ENCODE assay signal across 14 mouse cellular contexts in genomic region chr1:52021936-52022725, GRCm38 (mm10). TPM values are rescaled to one million over a fixed set of nuclear protein-coding genes. Genes with fewer than 3 reads are reported as not detected.
DNase-seq lines count a peak whose midpoint lies in the region; ATAC-seq and TF ChIP-seq lines count a peak whose summit lies in the region.
"Had no signal": no experiment of that assay in that cellular context is flagged by ENCODE, and none has a peak within 500 bp of the region (broad histone marks: within the 10 kb centered on the region; RNA-seq: fewer than 3 reads in every experiment).

No protein-coding gene starts in this region.

- H3K4me1 ChIP-seq in liver, adult 2 months (ENCODE audit: control insufficient read depth, insufficient read depth, low read length) = peaks cover 3% of the 10 kb centered on the region; the same call in 1 of the 2 replicates
- H3K4me1 ChIP-seq in liver, embryonic 11.5 days (replicated peaks; ENCODE audit: control insufficient read depth, insufficient read depth, low read length) = no peaks in the 10 kb centered on the region
- H3K4me1 ChIP-seq: hindbrain, embryonic 15.5 days had no signal

- H3K9me3 ChIP-seq in liver, embryonic 11.5 days (ENCODE audit: control insufficient read depth, low read length) = no peaks in the 10 kb centered on the region
- H3K9me3 ChIP-seq: hindbrain, embryonic 15.5 days had no signal

- H3K4me2 ChIP-seq in liver, embryonic 11.5 days = no peak overlapping the region
- H3K4me2 ChIP-seq: hindbrain, embryonic 15.5 days had no signal

- DNase-seq in liver, adult 2 months (ENCODE audit: extremely low read depth, low read depth, low spot score) = peak; percentile 14
- DNase-seq in liver, embryonic 11.5 days (ENCODE audit: low spot score) = no peak
- peak; percentile 66 for DNase-seq in CD4-positive helper T cell, adult 2 months (ENCODE audit: low read depth, low spot score)
- DNase-seq in gastrocnemius, postnatal 25 days = no peak
- DNase-seq in kidney, postnatal 36 days = no peak
- DNase-seq in thymus, postnatal 25 days = no peak
- DNase-seq: cerebellum, adult 9-11 months; heart, adult 2 months; lung, adult 18-20 months; thymus, postnatal 36 days had no signal

- no peak overlapping the region for H3K4me3 ChIP-seq in liver, adult 2 months (ENCODE audit: insufficient read depth, low read depth, low read length)
- no peak overlapping the region for H3K4me3 ChIP-seq in liver, embryonic 11.5 days (ENCODE audit: low read depth, low read length)
- H3K4me3 ChIP-seq: heart, adult 2 months; hindbrain, embryonic 15.5 days had no signal

- H3K27me3 ChIP-seq in liver, adult 2 months (ENCODE audit: control insufficient read depth, insufficient read depth, low read length) = no peaks in the 10 kb centered on the region
- H3K27me3 ChIP-seq in liver, embryonic 11.5 days (replicated peaks; ENCODE audit: control insufficient read depth, insufficient read depth, low read length) = no peaks in the 10 kb centered on the region
- H3K27me3 ChIP-seq: hindbrain, embryonic 15.5 days had no signal

- no peak for ATAC-seq in liver, embryonic 11.5 days (replicated peaks; ENCODE audit: low FRiP score)
- ATAC-seq in common myeloid progenitor, adult 5-6 weeks (replicated peaks; ENCODE audit: low read depth, poor library complexity, severe bottlenecking) = peak; percentile 82
- peak; percentile 90 for ATAC-seq in monocyte, adult 5-6 weeks (replicated peaks; ENCODE audit: insufficient number of reproducible peaks, low FRiP score, low TSS enrichment, poor library complexity, severe bottlenecking)

- H3K79me2 ChIP-seq in liver, adult 2 months (ENCODE audit: control insufficient read depth, insufficient read depth, low read length) = no peaks in the 10 kb centered on the region

- H3K27ac ChIP-seq in liver, adult 2 months (replicated peaks; ENCODE audit: insufficient read depth, low read depth, low read length) = no peak overlapping the region
- no peak overlapping the region for H3K27ac ChIP-seq in liver, embryonic 11.5 days (ENCODE audit: low read depth, low read length)
- H3K27ac ChIP-seq: heart, adult 2 months; hindbrain, embryonic 15.5 days; kidney, postnatal 0 days had no signal

- WGBS in liver, adult 2 months = 80% methylated on average over 4 of the region's 4 CpGs
- 69% methylated on average over 4 of the region's 4 CpGs for WGBS in liver, embryonic 11.5 days

- no peak for TF ChIP-seq CTCF in liver, adult 2 months (IDR thresholded peaks at IDR 0.05; ENCODE audit: low read depth, low read length)

- no peak for TF ChIP-seq POLR2A in liver, adult 2 months (IDR thresholded peaks at IDR 0.05; ENCODE audit: extremely low read depth, insufficient read depth, low read length)

- H3K9ac ChIP-seq in liver, adult 2 months (ENCODE audit: low read depth, low read length) = no peak overlapping the region
- H3K9ac ChIP-seq in liver, embryonic 11.5 days (ENCODE audit: low read depth, low read length) = no peak overlapping the region
- H3K9ac ChIP-seq: hindbrain, embryonic 15.5 days had no signal

- H3K36me3 ChIP-seq in liver, adult 2 months (ENCODE audit: control insufficient read depth, insufficient read depth, low read length) = no peaks in the 10 kb centered on the region
- no peaks in the 10 kb centered on the region for H3K36me3 ChIP-seq in liver, embryonic 11.5 days (ENCODE audit: control insufficient read depth, insufficient read depth, low read length)
- H3K36me3 ChIP-seq: hindbrain, embryonic 15.5 days had no signal

RNA-seq across cellular contexts. Expression of gene Stat4, which starts 35.2 kb away (rescaled TPM):
- 0.46 and 0.67 TPM in 2 replicates for total RNA-seq in liver, adult 2 months (2014; rRNA removed)
- 0.02 and 0.24 TPM in 2 replicates for polyA plus RNA-seq in liver, adult 2 months (2012; rRNA removed)
- 2.6 TPM in 2 replicates for polyA plus RNA-seq in liver, embryonic 11.5 days (2014; fragmentation: Nextera tagmentation; extraction: Ambion mirVana)
- total RNA-seq in common myeloid progenitor, adult 5-6 weeks (2017) = 26.1 and 39.4 TPM in 2 replicates
- 78.3 to 278 TPM (median 108 TPM) in 3 replicates for total RNA-seq in monocyte, adult 5-6 weeks (2017)
- not detected for total RNA-seq in gastrocnemius, postnatal 25 days (2021)

Comparison
In these comparisons a context has a peak if more than half of its experiments do, and no peak if none do; other contexts are left out.
1. DNase-seq: peak in liver, adult 2 months (single experiment) and CD4-positive helper T cell, adult 2 months (single experiment); none in liver, embryonic 11.5 days (single experiment), gastrocnemius, postnatal 25 days (single experiment), kidney, postnatal 36 days (0 of 2) and thymus, postnatal 25 days (single experiment).
2. RNA of gene Stat4, which starts 35.2 kb away (total RNA-seq): 78.3 to 278 TPM in monocyte, adult 5-6 weeks and 26.1 to 39.4 TPM in common myeloid progenitor, adult 5-6 weeks; 0.46 to 0.67 TPM in liver, adult 2 months and not detected in gastrocnemius, postnatal 25 days; every median in the first group is over 10 times any median in the second.